Mouse (Mus musculus) liver, postnatal 0 days (tissue): Measurements from ENCODE around the gene Relt.

Experiments used
- CTCF ChIP-seq: sonication (generic); IDR thresholded peaks from 2 replicates; pipeline ENCODE4 v1.5.1; 2016; ENCODE audit warnings: antibody characterized with exemption, low read depth
- EP300 ChIP-seq: IDR thresholded peaks from 2 replicates; pipeline ENCODE4 v1.6.1; 2016; ENCODE audit warnings: antibody characterized with exemption, low read depth, mild to moderate bottlenecking

DNA sequence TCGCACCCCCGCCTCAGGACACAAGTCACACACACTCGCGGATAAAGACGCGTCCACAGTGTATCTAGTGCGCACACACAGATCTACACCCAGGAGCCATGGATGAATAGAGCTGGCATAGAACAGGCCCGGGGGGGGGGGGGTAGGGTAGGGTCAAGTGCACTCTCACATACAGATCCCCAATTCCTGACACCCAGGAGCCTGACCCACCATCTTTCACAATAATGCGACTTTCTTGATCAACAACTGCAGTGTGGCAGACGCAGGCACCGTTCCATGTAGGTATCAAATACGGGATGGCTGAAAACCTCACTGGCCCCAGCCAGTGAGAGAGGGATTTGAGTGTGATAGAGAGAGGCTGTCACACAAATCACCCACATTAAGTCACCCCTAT is 31.6 kb upstream of the Relt start:
- no peak for TF ChIP-seq CTCF
- no peak for TF ChIP-seq EP300
